In genomic region chr10:80294311-80294710, GRCm38 (mm10) we compare ENCODE assay signal across 11 mouse cellular contexts. TPM values are rescaled to one million over a fixed set of nuclear protein-coding genes. Genes with fewer than 3 reads are reported as not detected.
DNase-seq lines count a peak whose midpoint lies in the region; ATAC-seq and TF ChIP-seq lines count a peak whose summit lies in the region.
"Had no signal": no experiment of that assay in that cellular context is flagged by ENCODE, and none has a peak within 500 bp of the region (broad histone marks: within the 10 kb centered on the region; RNA-seq: fewer than 3 reads in every experiment).

No protein-coding gene starts in this region.

- H3K27ac ChIP-seq in forebrain, embryonic 11.5 days (ENCODE audit: low read depth, low read length): no peak overlapping the region
- no peak overlapping the region for H3K27ac ChIP-seq in forebrain, postnatal 0 days (ENCODE audit: low read depth, low read length)
- no peak overlapping the region for H3K27ac ChIP-seq in embryonic facial prominence, embryonic 10.5 days (replicated peaks)
- peak overlapping the region; percentile 19; the same call in 1 of the 2 replicates for H3K27ac ChIP-seq in liver, embryonic 15.5 days (replicated peaks)

- no peak for ATAC-seq in forebrain, embryonic 11.5 days (replicated peaks; ENCODE audit: low FRiP score)
- no peak for ATAC-seq in forebrain, postnatal 0 days
- no peak for ATAC-seq in liver, embryonic 15.5 days (ENCODE audit: insufficient read depth)

- 0 out of 2 replicates have a peak, but pooled peaks cover 2% of the 10 kb centered on the region for H3K27me3 ChIP-seq in forebrain, embryonic 11.5 days (ENCODE audit: control insufficient read depth, insufficient read depth, low read length)
- H3K27me3 ChIP-seq in forebrain, postnatal 0 days (ENCODE audit: insufficient read depth, low read length): no peaks in the 10 kb centered on the region
- peaks cover 31% of the 10 kb centered on the region for H3K27me3 ChIP-seq in embryonic facial prominence, embryonic 10.5 days (replicated peaks; ENCODE audit: low read depth, poor library complexity, severe bottlenecking)
- peaks cover 37% of the 10 kb centered on the region for H3K27me3 ChIP-seq in liver, embryonic 15.5 days

- H3K36me3 ChIP-seq in forebrain, embryonic 11.5 days (ENCODE audit: control insufficient read depth, insufficient read depth, low read length): peaks cover 11% of the 10 kb centered on the region
- peaks cover 15% of the 10 kb centered on the region for H3K36me3 ChIP-seq in forebrain, postnatal 0 days (ENCODE audit: insufficient read depth)
- peaks cover 25% of the 10 kb centered on the region for H3K36me3 ChIP-seq in embryonic facial prominence, embryonic 10.5 days (replicated peaks)
- peaks cover 23% of the 10 kb centered on the region for H3K36me3 ChIP-seq in liver, embryonic 15.5 days (replicated peaks)

- 76% methylated on average over 4 of the region's 4 CpGs for WGBS in forebrain, embryonic 11.5 days
- WGBS in forebrain, postnatal 0 days: 68% methylated on average over 4 of the region's 4 CpGs
- 76% methylated on average over 4 of the region's 4 CpGs for WGBS in embryonic facial prominence, embryonic 10.5 days
- 73% methylated on average over 4 of the region's 4 CpGs for WGBS in liver, embryonic 15.5 days (ENCODE audit: insufficient replicate concordance)

- peaks cover 31% of the 10 kb centered on the region for H3K4me1 ChIP-seq in forebrain, embryonic 11.5 days (replicated peaks; ENCODE audit: control insufficient read depth, insufficient read depth, low read length)
- H3K4me1 ChIP-seq in forebrain, postnatal 0 days (ENCODE audit: insufficient read depth): peaks cover 32% of the 10 kb centered on the region
- H3K4me1 ChIP-seq in embryonic facial prominence, embryonic 10.5 days: peaks cover 65% of the 10 kb centered on the region
- H3K4me1 ChIP-seq in liver, embryonic 15.5 days (replicated peaks): peaks cover 51% of the 10 kb centered on the region

- H3K9ac ChIP-seq in forebrain, embryonic 11.5 days (ENCODE audit: low read length): 0 out of 2 replicates have a peak overlapping the region, but pooled peaks have one; percentile 3
- H3K9ac ChIP-seq in forebrain, postnatal 0 days: no peak overlapping the region
- 0 out of 2 replicates have a peak overlapping the region, but pooled peaks have one; percentile 90 for H3K9ac ChIP-seq in liver, embryonic 15.5 days

- H3K4me3 ChIP-seq in forebrain, embryonic 11.5 days (ENCODE audit: low read depth, low read length): no peak overlapping the region
- no peak overlapping the region for H3K4me3 ChIP-seq in forebrain, postnatal 0 days (ENCODE audit: low read depth, low read length)
- peak overlapping the region; percentile 98 for H3K4me3 ChIP-seq in embryonic facial prominence, embryonic 10.5 days
- H3K4me3 ChIP-seq in liver, embryonic 15.5 days (replicated peaks): peak overlapping the region; percentile 81; the same call in 1 of the 2 replicates

- no peaks in the 10 kb centered on the region for H3K9me3 ChIP-seq in forebrain, embryonic 11.5 days (ENCODE audit: control insufficient read depth, low read length)
- no peaks in the 10 kb centered on the region for H3K9me3 ChIP-seq in forebrain, postnatal 0 days (ENCODE audit: low read length)
- no peaks in the 10 kb centered on the region for H3K9me3 ChIP-seq in embryonic facial prominence, embryonic 10.5 days
- H3K9me3 ChIP-seq in liver, embryonic 15.5 days (replicated peaks): no peaks in the 10 kb centered on the region

- H3K4me2 ChIP-seq in forebrain, embryonic 11.5 days (ENCODE audit: low read depth, low read length, severe bottlenecking): no peak overlapping the region
- no peak overlapping the region for H3K4me2 ChIP-seq in forebrain, postnatal 0 days (ENCODE audit: low read depth)
- H3K4me2 ChIP-seq in liver, embryonic 15.5 days: peak overlapping the region; percentile 86

- no peak for TF ChIP-seq CTCF in forebrain, postnatal 0 days (IDR thresholded peaks at IDR 0.05; ENCODE audit: low read depth)

- no peak for DNase-seq in forebrain, embryonic 11.5 days (ENCODE audit: low spot score)
- DNase-seq in forebrain, postnatal 0 days: no peak
- peak; percentile 52 for DNase-seq in 3T3-L1 (ENCODE audit: low read depth, low spot score)
- no peak for DNase-seq in embryonic facial prominence, embryonic 10.5 days (ENCODE audit: low spot score)
- no peak for DNase-seq in urinary bladder, postnatal 10 days (ENCODE audit: low spot score)
- no peak for DNase-seq in layer of hippocampus, adult 8-10 months (ENCODE audit: low spot score in 2 of 2)
- DNase-seq in lung, postnatal 36 days: no peak
- DNase-seq: adrenal gland, adult 2 months; heart, postnatal 10 days; lung, postnatal 4 days had no signal

RNA-seq across cellular contexts. Expression of gene Apc2, which starts 1.5 kb away (rescaled TPM):
- 75.5 and 77.7 TPM in 2 replicates for polyA plus RNA-seq in forebrain, embryonic 11.5 days (2014; fragmentation: Nextera tagmentation; extraction: Ambion mirVana)
- total RNA-seq in forebrain, postnatal 0 days (2014; rRNA removed): 309 and 328 TPM in 2 replicates
- 85.3 and 112 TPM in 2 replicates for polyA plus RNA-seq in forebrain, postnatal 0 days (2015; fragmentation: Nextera tagmentation; extraction: Ambion mirVana)
- 11.8 and 12.6 TPM in 2 replicates for polyA plus RNA-seq in embryonic facial prominence, embryonic 10.5 days (2016; fragmentation: Nextera tagmentation; extraction: Ambion mirVana)
- polyA plus RNA-seq in liver, embryonic 15.5 days (2015; fragmentation: Nextera tagmentation; extraction: Ambion mirVana): 0.09 and 0.12 TPM in 2 replicates
- 100 to 1,000 TPM in 3 of 4 experiments, 10 to 100 TPM in 1; 90.4 to 113 (median 110) TPM for total RNA-seq in layer of hippocampus, adult 8-10 months (2022)

RNA-seq across cellular contexts. Expression of gene Rps15, which starts 2.1 kb away (rescaled TPM):
- 858 and 895 TPM in 2 replicates for polyA plus RNA-seq in forebrain, embryonic 11.5 days (2014; fragmentation: Nextera tagmentation; extraction: Ambion mirVana)
- total RNA-seq in forebrain, postnatal 0 days (2014; rRNA removed): 1,181 and 1,718 TPM in 2 replicates
- polyA plus RNA-seq in forebrain, postnatal 0 days (2015; fragmentation: Nextera tagmentation; extraction: Ambion mirVana): 681 and 897 TPM in 2 replicates
- 1,079 and 1,119 TPM in 2 replicates for polyA plus RNA-seq in embryonic facial prominence, embryonic 10.5 days (2016; fragmentation: Nextera tagmentation; extraction: Ambion mirVana)
- polyA plus RNA-seq in liver, embryonic 15.5 days (2015; fragmentation: Nextera tagmentation; extraction: Ambion mirVana): 501 and 527 TPM in 2 replicates
- total RNA-seq in layer of hippocampus, adult 8-10 months (2022): 1,000 to 10,000 TPM in 1 of 4 experiments, 100 to 1,000 TPM in 3; 755 to 1,005 (median 888) TPM

RNA-seq across cellular contexts. Expression of gene 2310011J03Rik, which starts 26.0 kb away (rescaled TPM):
- 39.7 and 45.2 TPM in 2 replicates for polyA plus RNA-seq in forebrain, embryonic 11.5 days (2014; fragmentation: Nextera tagmentation; extraction: Ambion mirVana)
- 19.2 and 22.8 TPM in 2 replicates for total RNA-seq in forebrain, postnatal 0 days (2014; rRNA removed)
- 32.4 and 35.6 TPM in 2 replicates for polyA plus RNA-seq in forebrain, postnatal 0 days (2015; fragmentation: Nextera tagmentation; extraction: Ambion mirVana)
- polyA plus RNA-seq in embryonic facial prominence, embryonic 10.5 days (2016; fragmentation: Nextera tagmentation; extraction: Ambion mirVana): 53.7 and 56.2 TPM in 2 replicates
- 32.4 and 35.0 TPM in 2 replicates for polyA plus RNA-seq in liver, embryonic 15.5 days (2015; fragmentation: Nextera tagmentation; extraction: Ambion mirVana)
- 10 to 100 TPM; 20.4 to 27.1 (median 23.3) TPM for total RNA-seq in layer of hippocampus, adult 8-10 months (2022)

RNA-seq across cellular contexts. Expression of gene Dazap1, which starts 33.0 kb away (rescaled TPM):
- 53.2 and 55.4 TPM in 2 replicates for polyA plus RNA-seq in forebrain, embryonic 11.5 days (2014; fragmentation: Nextera tagmentation; extraction: Ambion mirVana)
- 120 and 122 TPM in 2 replicates for total RNA-seq in forebrain, postnatal 0 days (2014; rRNA removed)
- polyA plus RNA-seq in forebrain, postnatal 0 days (2015; fragmentation: Nextera tagmentation; extraction: Ambion mirVana): 42.4 and 46.1 TPM in 2 replicates
- 56.2 and 58.5 TPM in 2 replicates for polyA plus RNA-seq in embryonic facial prominence, embryonic 10.5 days (2016; fragmentation: Nextera tagmentation; extraction: Ambion mirVana)
- polyA plus RNA-seq in liver, embryonic 15.5 days (2015; fragmentation: Nextera tagmentation; extraction: Ambion mirVana): 26.0 and 27.2 TPM in 2 replicates
- total RNA-seq in layer of hippocampus, adult 8-10 months (2022): 10 to 100 TPM; 84.8 to 98.3 (median 91.6) TPM

RNA-seq across cellular contexts. Expression of gene Gamt, which starts 33.5 kb away (rescaled TPM):
- 20.4 and 24.1 TPM in 2 replicates for polyA plus RNA-seq in forebrain, embryonic 11.5 days (2014; fragmentation: Nextera tagmentation; extraction: Ambion mirVana)
- total RNA-seq in forebrain, postnatal 0 days (2014; rRNA removed): 15.2 and 18.2 TPM in 2 replicates
- 20.8 and 21.8 TPM in 2 replicates for polyA plus RNA-seq in forebrain, postnatal 0 days (2015; fragmentation: Nextera tagmentation; extraction: Ambion mirVana)
- polyA plus RNA-seq in embryonic facial prominence, embryonic 10.5 days (2016; fragmentation: Nextera tagmentation; extraction: Ambion mirVana): 24.4 and 25.0 TPM in 2 replicates
- polyA plus RNA-seq in liver, embryonic 15.5 days (2015; fragmentation: Nextera tagmentation; extraction: Ambion mirVana): 112 and 138 TPM in 2 replicates
- total RNA-seq in layer of hippocampus, adult 8-10 months (2022): 10 to 100 TPM; 22.4 to 34.7 (median 27.9) TPM

Comparison
In these comparisons a context has a peak if more than half of its experiments do, and no peak if none do; other contexts are left out.
1. H3K4me3 ChIP-seq: peak in embryonic facial prominence, embryonic 10.5 days (single experiment) and liver, embryonic 15.5 days (single experiment); none in forebrain, embryonic 11.5 days (single experiment) and forebrain, postnatal 0 days (single experiment).
2. RNA of gene Apc2, which starts 1.5 kb away (polyA plus RNA-seq): 85.3 to 112 TPM in forebrain, postnatal 0 days, 75.5 to 77.7 TPM in forebrain, embryonic 11.5 days and 11.8 to 12.6 TPM in embryonic facial prominence, embryonic 10.5 days; 0.09 to 0.12 TPM in liver, embryonic 15.5 days; every median in the first group is over 10 times any median in the second.